Mouse (Mus musculus) C2C12 (cell line): ENCODE results near the gene Tmem231. TPM values are rescaled to one million over a fixed set of nuclear protein-coding genes. Genes with fewer than 3 reads are reported as not detected.

Experiments
- H3K27me3 ChIP-seq: one replicate; pipeline ENCODE4 v1.6.1; 2011; ENCODE audit not compliant: control insufficient read depth, insufficient read depth, insufficient read length
- H3K36me3 ChIP-seq: one replicate; pipeline ENCODE4 v1.6.1; 2011; ENCODE audit not compliant: control insufficient read depth, insufficient read depth
- H3K4me3 ChIP-seq: one replicate; pipeline ENCODE4 v1.5.1; 2011; ENCODE audit warnings: mild to moderate bottlenecking, control low read depth; ENCODE audit not compliant: poor library complexity, insufficient read depth, severe bottlenecking
- H3K79me2 ChIP-seq: one replicate; pipeline ENCODE4 v1.6.1; 2011; ENCODE audit not compliant: control insufficient read depth, insufficient read depth
- H3K79me3 ChIP-seq: one replicate; pipeline ENCODE4 v1.6.1; 2011; ENCODE audit warnings: low read depth, control low read depth
- H3ac ChIP-seq: one replicate; pipeline ENCODE3; 2011; ENCODE audit warnings: low read depth; ENCODE audit not compliant: control insufficient read depth, insufficient read length
- CEBPB ChIP-seq: IDR thresholded peaks from one replicate; pipeline ENCODE4 v1.6.1; 2011; ENCODE audit warnings: low read depth, mild to moderate bottlenecking, control low read depth, moderate library complexity
- CTCF ChIP-seq: IDR thresholded peaks from one replicate; pipeline ENCODE4 v1.5.1; 2011; ENCODE audit not compliant: control insufficient read depth, insufficient read depth, insufficient read length
- FOSL1 ChIP-seq: IDR thresholded peaks from one replicate; pipeline ENCODE4 v1.8.0; 2011; ENCODE audit warnings: mild to moderate bottlenecking, low read length; ENCODE audit not compliant: poor library complexity, insufficient read depth, severe bottlenecking
- MAX ChIP-seq: IDR thresholded peaks from one replicate; pipeline ENCODE4 v1.6.1; 2011; ENCODE audit warnings: mild to moderate bottlenecking, control low read depth
- MYOD1 ChIP-seq: IDR thresholded peaks from one replicate; pipeline ENCODE4 v1.6.1; 2011; ENCODE audit warnings: low read depth; ENCODE audit not compliant: control insufficient read depth, insufficient read length
- MYOG ChIP-seq: IDR thresholded peaks from one replicate; pipeline ENCODE4 v1.6.1; 2011; ENCODE audit not compliant: control insufficient read depth, insufficient read length; ENCODE audit errors: extremely low read depth
- USF1 ChIP-seq: IDR thresholded peaks from one replicate; pipeline ENCODE4 v1.6.1; 2011; ENCODE audit warnings: low read depth, mild to moderate bottlenecking, control low read depth, moderate library complexity
- polyA plus RNA-seq: library from polyadenylated mRNA; unstranded; fragments of >200 nt; fragmentation: generic; extraction: Trizol; gene quantifications from one replicate; pipeline ENCODE4 v1.2.1, GENCODE M21; 2012; ENCODE audit warnings: missing spikeins

Tmem231 gene
- polyA plus RNA-seq, 1 experiment: 2.2 TPM

DNA sequence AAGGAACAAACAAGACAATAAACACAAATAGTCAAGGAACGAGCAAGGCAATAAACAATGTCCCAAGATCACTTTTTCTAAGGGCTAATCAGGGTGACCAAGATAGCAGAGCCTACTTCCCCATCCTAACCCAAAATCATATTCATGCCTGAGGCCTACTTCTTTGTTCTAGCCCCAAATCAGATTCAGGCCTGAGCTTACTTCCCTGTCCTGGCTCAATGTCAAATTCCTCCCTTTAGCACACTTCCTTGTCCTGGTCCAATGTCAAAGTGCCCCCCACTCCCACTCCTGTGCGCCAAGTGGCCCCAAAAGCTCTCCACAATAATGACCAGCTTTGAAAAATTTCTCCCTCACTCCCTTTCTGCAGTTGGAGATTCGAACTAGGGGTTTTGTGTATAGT is 3.5 kb upstream of the Tmem231 start:
- H3ac ChIP-seq: no peak overlapping the region
- H3K36me3 ChIP-seq: peaks cover 3% of the 10 kb centered on the region
- H3K4me3 ChIP-seq: no peak overlapping the region
- H3K79me3 ChIP-seq: no peaks in the 10 kb centered on the region
- no peak for TF ChIP-seq MYOD1
- no peak for TF ChIP-seq CEBPB
- no peak for TF ChIP-seq MYOG
- TF ChIP-seq USF1: no peak
- no peak for TF ChIP-seq FOSL1
- no peak for TF ChIP-seq MAX
- no peak for TF ChIP-seq CTCF
- peaks cover 12% of the 10 kb centered on the region for H3K79me2 ChIP-seq
- H3K27me3 ChIP-seq: no peaks in the 10 kb centered on the region

GRCm38 (mm10) chr8:111934201-111934600 is 520 bp upstream of the Tmem231 start:
- H3K4me3 ChIP-seq: no peak overlapping the region
- TF ChIP-seq MAX: no peak
- TF ChIP-seq USF1: no peak
- TF ChIP-seq CTCF: no peak
- no peak for TF ChIP-seq MYOD1
- no peak for TF ChIP-seq CEBPB
- no peak for TF ChIP-seq MYOG
- no peak for TF ChIP-seq FOSL1
- no peaks in the 10 kb centered on the region for H3K79me3 ChIP-seq
- no peaks in the 10 kb centered on the region for H3K27me3 ChIP-seq
- H3ac ChIP-seq: no peak overlapping the region
- no peaks in the 10 kb centered on the region for H3K36me3 ChIP-seq
- no peaks in the 10 kb centered on the region for H3K79me2 ChIP-seq

DNA sequence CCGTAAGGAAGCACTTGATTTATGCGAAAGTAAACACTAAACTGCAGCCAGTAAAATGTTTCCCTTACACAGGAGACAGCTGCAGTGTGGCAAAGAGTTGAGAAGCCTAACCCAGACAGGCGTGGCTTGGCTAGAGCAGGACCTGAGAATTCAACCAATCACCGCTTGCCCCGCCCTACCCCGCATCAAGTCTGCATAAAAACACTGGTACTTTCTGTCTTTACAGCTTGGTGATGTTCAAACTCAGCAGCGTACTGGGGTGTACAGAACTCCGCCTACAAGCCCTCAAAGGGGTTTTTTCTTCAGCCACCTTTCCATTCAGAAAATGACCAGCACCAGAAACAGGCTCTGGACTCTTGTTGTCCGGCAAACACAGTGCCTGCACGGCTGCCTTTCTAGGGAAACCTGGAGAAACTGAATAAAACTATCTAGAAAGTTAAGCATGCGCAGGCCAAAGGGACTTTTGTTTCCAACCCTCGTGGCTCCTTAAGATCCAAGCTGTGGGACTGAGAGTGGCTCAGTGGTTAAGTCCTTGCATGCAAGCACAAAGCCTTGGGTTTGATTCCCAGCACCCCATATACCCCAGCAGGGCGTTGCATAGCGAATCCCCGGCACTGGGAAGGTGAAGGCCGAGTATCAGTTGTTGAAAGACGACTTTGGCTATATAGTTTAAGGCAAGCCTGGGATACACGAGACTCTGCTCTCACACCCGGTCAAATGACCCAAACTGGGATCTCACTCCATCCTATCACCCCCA is 923 bp downstream of the Tmem231 start:
- Histone ChIP-seq H3ac (peak overlapping the region; percentile 76), H3K4me3 (peak overlapping the region; percentile 53), H3K79me2 (no peaks in the 10 kb centered on the region), H3K36me3 (no peaks in the 10 kb centered on the region), H3K27me3 (no peaks in the 10 kb centered on the region), H3K79me3 (no peaks in the 10 kb centered on the region)
- TF ChIP-seq FOSL1 (no peak), CTCF (no peak), MYOD1 (peak; percentile 45), MAX (no peak)

- Histone ChIP-seq H3K36me3 (no peaks in the 10 kb centered on the region), H3K79me2 (no peaks in the 10 kb centered on the region), H3K4me3 (no peak overlapping the region), H3K27me3 (no peaks in the 10 kb centered on the region), H3ac (no peak overlapping the region), H3K79me3 (no peaks in the 10 kb centered on the region)
- no peak for TF ChIP-seq CEBPB
- TF ChIP-seq FOSL1: no peak
- no peak for TF ChIP-seq CTCF
- TF ChIP-seq MYOG: no peak
- no peak for TF ChIP-seq MAX
Measured at GRCm38 (mm10) chr8:111931721-111932120, 2.0 kb downstream of the Tmem231 start.

GRCm38 (mm10) chr8:111929648-111930344 is 3.9 kb downstream of the Tmem231 start:
- Histone ChIP-seq H3K36me3 (no peaks in the 10 kb centered on the region), H3K27me3 (no peaks in the 10 kb centered on the region), H3K4me3 (no peak overlapping the region), H3K79me3 (no peaks in the 10 kb centered on the region), H3ac (no peak overlapping the region), H3K79me2 (no peaks in the 10 kb centered on the region)
- TF ChIP-seq MAX (no peak), CTCF (no peak), FOSL1 (no peak), USF1 (no peak), MYOD1 (no peak), MYOG (no peak), CEBPB (no peak)

DNA sequence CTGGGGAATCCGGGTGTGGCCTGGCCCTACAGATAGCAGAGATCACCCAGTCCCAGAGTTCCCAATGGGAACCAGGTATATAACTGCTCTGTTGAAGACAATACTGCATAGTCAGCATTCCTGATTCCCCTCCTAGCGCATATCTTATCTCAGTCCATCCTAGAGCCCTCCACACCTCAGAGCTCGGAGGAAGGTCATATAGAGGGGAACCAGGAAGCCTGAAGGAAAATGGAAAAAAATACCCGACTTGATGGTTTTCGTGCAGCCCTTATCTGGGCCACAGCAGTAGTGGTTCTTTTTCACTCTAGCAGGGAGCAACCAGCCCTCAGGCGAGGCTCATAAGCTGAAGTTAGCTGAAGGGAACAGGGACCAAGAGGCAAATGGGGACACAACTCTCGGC is 8.7 kb downstream of the Tmem231 start:
- no peaks in the 10 kb centered on the region for H3K36me3 ChIP-seq
- no peak overlapping the region for H3K4me3 ChIP-seq
- H3K79me2 ChIP-seq: no peaks in the 10 kb centered on the region
- H3K27me3 ChIP-seq: no peaks in the 10 kb centered on the region
- TF ChIP-seq USF1: no peak
- no peak overlapping the region for H3ac ChIP-seq
- no peaks in the 10 kb centered on the region for H3K79me3 ChIP-seq
